Mouse (Mus musculus) Patski (cell line): ENCODE measurements around the gene Ubxn6. TPM values are rescaled to one million over a fixed set of nuclear protein-coding genes. Genes with fewer than 3 reads are reported as not detected.
A peak's percentile ranks its signal among the peaks of the same experiment; 100 is the strongest.

Experiments
- ATAC-seq: fragments of 100-300 bp; one replicate; pipeline ENCODE4 v1.8.0; 2021
- CTCF ChIA-PET: fragments of 350-600 bp; sonication (Branson Sonifier 250); formaldehyde crosslinking; loops from one replicate; lab custom pipeline; 2022; ENCODE audit warnings: inconsistent platforms; lab: Charles Lee
- POLR2A ChIA-PET: fragments of 350-600 bp; sonication (Branson Sonifier 250); formaldehyde crosslinking; loops from one replicate; lab custom pipeline; 2022; ENCODE audit warnings: antibody characterized with exemption, inconsistent platforms; lab: Charles Lee
- DNase-seq: peaks from one replicate; pipeline ENCODE4 v3.0.0-alpha.2; 2011; ENCODE audit warnings: low read depth, low spot score
- H3K27me3 ChIP-seq: fragments of 371-371 bp; one replicate; pipeline ENCODE4 v1.5.1; 2021
- CTCF ChIP-seq: fragments of 100-300 bp; IDR thresholded peaks from one replicate; pipeline ENCODE4 v1.5.1; 2021
- in situ Hi-C: fragments of 300-500 bp; cut with MboI; formaldehyde crosslinking; loops from 3 replicates; pipeline ENCODE4 v1.11.1; 2018; ENCODE audit warnings: low pct_unique_long_range_greater_than_20kb, mixed read lengths
- polyA plus RNA-seq: library from polyadenylated mRNA; unstranded; gene quantifications from one replicate; pipeline ENCODE4 v1.2.3, GENCODE M21; 2021

The Ubxn6 gene
- polyA plus RNA-seq, 1 experiment from 2014 or later, result 66.0 TPM

DNA sequence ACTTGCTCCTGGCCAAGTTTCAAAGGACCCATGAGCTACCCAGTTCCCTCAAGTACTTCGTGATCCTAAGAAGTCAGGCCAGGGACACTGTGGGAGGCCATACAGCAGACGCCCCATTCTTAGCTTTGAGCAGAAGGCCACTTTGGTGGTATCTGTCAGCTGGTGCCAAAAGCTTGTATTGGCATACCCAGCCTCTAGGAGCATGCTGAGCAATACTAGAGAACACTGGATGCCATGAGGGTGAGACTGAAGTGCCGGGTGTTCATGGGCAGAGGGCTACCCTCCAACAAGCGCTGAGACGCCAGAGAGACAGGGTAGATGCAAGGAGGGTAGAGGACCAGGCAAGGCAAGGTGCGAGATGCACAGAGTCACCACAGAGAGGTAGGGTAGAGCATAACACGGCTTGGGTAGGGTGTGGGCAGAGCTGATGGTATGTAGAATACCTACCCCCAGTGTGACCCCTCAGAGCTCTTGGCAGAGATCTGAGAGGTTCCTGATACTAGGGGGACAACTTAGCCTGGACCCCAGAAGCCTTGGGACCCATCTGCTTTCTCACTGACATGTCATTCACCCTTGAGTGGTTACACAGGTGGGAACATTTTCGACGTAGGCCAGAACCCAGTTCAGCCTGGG lies 44.5 kb downstream of the Ubxn6 start:
- DNase-seq (no peak), ATAC-seq (no peak)
- TF ChIP-seq CTCF, result no peak
- in situ Hi-C loops, result no loop called here
- no peaks in the 10 kb centered on the region for H3K27me3 ChIP-seq
- POLR2A ChIA-PET, result interaction anchor here (1.2 kb wide), 2 partner anchors 8 to 10 kb away, joined by 3 read pairs; no protein-coding TSS in a partner anchor
- CTCF ChIA-PET, result interaction anchor here (1.3 to 6.3 kb wide), 5 partner anchors 9 to 49 kb away, joined by 3 to 54 read pairs (median 5); partner anchors contain the start of gene Hdgfl2

- ATAC-seq (no peak), DNase-seq (no peak)
- in situ Hi-C loops, result no loop called here
- ChIA-PET POLR2A (interaction anchor here (1.3 kb wide), 1 partner anchor 8 kb away, joined by 3 read pairs; the partner anchor contains the start of gene Sh3gl1), CTCF (interaction anchor here (1.1 to 3.7 kb wide), 4 partner anchors 9 to 19 kb away, joined by 3 to 23 read pairs (median 5); partner anchors contain the start of gene Sh3gl1)
- H3K27me3 ChIP-seq, result no peaks in the 10 kb centered on the region
- TF ChIP-seq CTCF, result no peak
These were observed 46.9 kb downstream of the Ubxn6 start for GRCm38 (mm10) chr17:56027801-56028441.

DNA sequence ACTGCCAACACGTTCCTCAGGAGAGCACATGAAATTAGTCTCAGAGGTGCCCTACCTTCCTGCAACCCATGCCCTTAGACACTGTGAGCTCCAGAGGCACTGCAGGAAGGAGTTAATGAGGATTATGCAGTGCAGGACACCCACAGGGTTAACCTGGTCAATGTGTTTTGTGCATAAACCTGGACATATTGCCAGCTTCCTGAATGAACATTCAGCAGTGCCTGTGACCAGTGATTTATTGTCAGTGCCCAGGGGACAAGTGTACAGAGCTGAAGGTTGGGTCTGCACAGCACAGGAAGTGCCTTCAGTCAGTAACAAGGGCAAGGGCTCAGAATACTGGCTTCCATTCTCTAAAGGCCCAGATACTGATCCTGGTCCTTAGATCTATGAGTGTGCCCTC lies 47.9 kb downstream of the Ubxn6 start:
- in situ Hi-C loops, result no loop called here
- CTCF ChIA-PET, result interaction anchor here (1.1 to 3.7 kb wide), 3 partner anchors 9 to 16 kb away, joined by 3 to 23 read pairs (median 7); partner anchors contain the start of gene Sh3gl1
- POLR2A ChIA-PET, result interaction anchor here (1.3 kb wide), 1 partner anchor 9 kb away, joined by 3 read pairs; the partner anchor contains the start of gene Sh3gl1

GRCm38 (mm10) chr17:56026303-56026702 lies 48.5 kb downstream of the Ubxn6 start:
- POLR2A ChIA-PET, result no interaction called here
- in situ Hi-C loops, result no loop called here
- ATAC-seq (peak; percentile 89), DNase-seq (no peak)
- no peaks in the 10 kb centered on the region for H3K27me3 ChIP-seq
- no peak for TF ChIP-seq CTCF
- CTCF ChIA-PET, result interaction anchor here (3.7 kb wide), 1 partner anchor 10 kb away, joined by 23 read pairs; the partner anchor contains the start of gene Sh3gl1

More for the DNA sequence above, 47.9 kb downstream of the Ubxn6 start:
- no peaks in the 10 kb centered on the region for H3K27me3 ChIP-seq
- ATAC-seq (no peak), DNase-seq (no peak)
- TF ChIP-seq CTCF, result no peak

GRCm38 (mm10) chr17:56024931-56025330 lies 49.9 kb downstream of the Ubxn6 start:
- CTCF ChIA-PET, result interaction anchor here (1.3 to 3.7 kb wide), 2 partner anchors 12 to 16 kb away, joined by 3 to 23 read pairs; partner anchors contain the start of gene Sh3gl1

GRCm38 (mm10) chr17:56024476-56024875 lies 50.4 kb downstream of the Ubxn6 start:
- ATAC-seq (no peak), DNase-seq (no peak)
- in situ Hi-C loops, result loop anchor here (25.0 kb wide), 1 partner anchor 312 kb away; the partner anchor contains the start of gene Pot1b
- no peaks in the 10 kb centered on the region for H3K27me3 ChIP-seq
- no peak for TF ChIP-seq CTCF
- POLR2A ChIA-PET, result no interaction called here
- CTCF ChIA-PET, result interaction anchor here (1.3 kb wide), 1 partner anchor 15 kb away, joined by 3 read pairs; no protein-coding TSS in a partner anchor

More at GRCm38 (mm10) chr17:56024931-56025330, 49.9 kb downstream of the Ubxn6 start:
- POLR2A ChIA-PET, result no interaction called here
- no peaks in the 10 kb centered on the region for H3K27me3 ChIP-seq
- in situ Hi-C loops, result loop anchor here (25.0 kb wide), 1 partner anchor 313 kb away; the partner anchor contains the start of gene Pot1b
- ATAC-seq, result no peak
- DNase-seq, result no peak
- no peak for TF ChIP-seq CTCF

GRCm38 (mm10) chr17:56023386-56023785 lies 51.4 kb downstream of the Ubxn6 start:
- no peak for TF ChIP-seq CTCF
- no peak for DNase-seq
- ChIA-PET POLR2A (interaction anchor here (0.6 kb wide), 2 partner anchors 136 to 362 kb away, joined by 3 to 5 read pairs; no protein-coding TSS in a partner anchor), CTCF (interaction anchor here (1.1 kb wide), 1 partner anchor 10 kb away, joined by 4 read pairs; no protein-coding TSS in a partner anchor)
- ATAC-seq, result no peak
- H3K27me3 ChIP-seq, result no peaks in the 10 kb centered on the region
- in situ Hi-C loops, result loop anchor here (25.0 kb wide), 1 partner anchor 311 kb away; the partner anchor contains the start of gene Pot1b

- in situ Hi-C loops, result loop anchor here (25.0 kb wide), 1 partner anchor 311 kb away; the partner anchor contains the start of gene Pot1b
- no peak for TF ChIP-seq CTCF
- CTCF ChIA-PET, result interaction anchor here (0.7 to 1.1 kb wide), 2 partner anchors 10 to 13 kb away, joined by 3 to 4 read pairs; partner anchors contain the start of gene Sh3gl1
- DNase-seq, result no peak
- ATAC-seq, result no peak
- POLR2A ChIA-PET, result no interaction called here
- H3K27me3 ChIP-seq, result no peaks in the 10 kb centered on the region
These were observed 51.9 kb downstream of the Ubxn6 start for GRCm38 (mm10) chr17:56022989-56023290.

DNA sequence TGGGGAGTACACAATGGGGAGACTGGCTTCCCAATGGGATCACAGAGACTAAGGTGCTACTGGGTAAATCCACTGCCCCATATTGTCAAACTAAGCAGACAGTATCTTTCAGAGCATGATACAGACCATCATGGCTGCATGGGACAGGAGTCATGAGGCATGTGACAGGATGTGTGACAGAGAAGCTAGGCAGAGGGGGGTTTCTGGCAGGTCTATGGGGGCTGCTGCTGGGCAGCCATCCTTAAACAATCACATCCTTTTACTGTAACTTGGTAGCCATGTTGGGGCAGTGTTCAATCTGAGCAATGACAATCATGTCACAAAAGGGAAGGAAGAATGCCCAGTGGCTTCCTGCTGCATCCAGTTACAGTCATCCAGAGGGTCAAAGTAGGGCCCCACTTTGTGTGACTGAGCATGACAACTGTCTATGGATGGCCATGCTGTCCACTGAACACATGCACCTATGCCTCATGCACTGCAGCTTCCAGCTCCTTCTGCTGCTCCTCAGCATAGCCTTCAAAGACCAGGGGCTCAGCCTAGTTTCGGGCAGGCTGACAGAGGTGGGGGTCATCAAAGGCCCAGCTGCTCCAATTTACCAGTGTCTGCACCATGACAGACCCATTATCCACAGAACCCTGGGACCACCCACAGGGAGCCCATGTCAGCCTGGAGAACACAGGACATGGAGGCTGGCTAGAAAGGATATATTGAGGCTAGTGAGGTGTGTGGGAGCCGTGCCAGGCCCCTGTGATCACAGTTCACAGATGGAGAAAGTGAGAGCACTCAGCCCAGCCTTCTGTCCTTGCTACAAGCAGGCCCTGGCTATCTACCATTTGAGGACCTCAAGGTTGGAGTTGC lies 52.5 kb downstream of the Ubxn6 start:
- ATAC-seq, result no peak

More for the DNA sequence above, 52.5 kb downstream of the Ubxn6 start:
- CTCF ChIA-PET, result interaction anchor here (0.6 to 8.8 kb wide), 7 partner anchors 8 to 14 kb away, joined by 3 to 72 read pairs (median 3); partner anchors contain the start of gene Sh3gl1
- in situ Hi-C loops, result loop anchor here (25.0 kb wide), 1 partner anchor 310 kb away; the partner anchor contains the start of gene Pot1b
- POLR2A ChIA-PET, result interaction anchor here (1.2 to 1.4 kb wide), 2 partner anchors 8 to 10 kb away, joined by 3 to 4 read pairs; no protein-coding TSS in a partner anchor
- TF ChIP-seq CTCF, result no peak
- DNase-seq, result no peak
- no peaks in the 10 kb centered on the region for H3K27me3 ChIP-seq
